Mouse (Mus musculus) myocyte (in vitro differentiated cells): ENCODE results near the gene Nme8. TPM values are rescaled to one million over a fixed set of nuclear protein-coding genes. Genes with fewer than 3 reads are reported as not detected.

Experiments
- H3K27me3 ChIP-seq: one replicate; pipeline ENCODE4 v1.6.1; 2011; ENCODE audit not compliant: control insufficient read depth, insufficient read depth, insufficient read length
- H3K36me3 ChIP-seq: one replicate; pipeline ENCODE4 v1.6.1; 2011; ENCODE audit not compliant: control insufficient read depth, insufficient read depth
- H3K4me2 ChIP-seq: one replicate; pipeline ENCODE4 v1.6.1; 2011; ENCODE audit warnings: low read depth, control low read depth
- H3K4me3 ChIP-seq: one replicate; pipeline ENCODE4 v1.5.1; 2011; ENCODE audit warnings: mild to moderate bottlenecking, control low read depth, moderate library complexity
- H3K79me2 ChIP-seq: one replicate; pipeline ENCODE4 v1.6.1; 2011; ENCODE audit not compliant: control insufficient read depth, insufficient read depth
- H3ac ChIP-seq: one replicate; pipeline ENCODE4 v1.6.1; 2011; ENCODE audit not compliant: control insufficient read depth, insufficient read length
- CEBPB ChIP-seq: IDR thresholded peaks from 2 replicates; pipeline ENCODE4 v1.6.1; 2011; ENCODE audit warnings: mild to moderate bottlenecking, moderate library complexity; ENCODE audit not compliant: poor library complexity, insufficient read depth, severe bottlenecking
- E2F4 ChIP-seq: IDR thresholded peaks from one replicate; pipeline ENCODE4 v1.6.1; 2011; ENCODE audit warnings: mild to moderate bottlenecking, control low read depth, moderate library complexity; ENCODE audit not compliant: insufficient read depth
- MAX ChIP-seq: IDR thresholded peaks from one replicate; pipeline ENCODE4 v1.6.1; 2011; ENCODE audit warnings: low read depth, mild to moderate bottlenecking, control low read depth
- MYOD1 ChIP-seq, 3 experiments: IDR thresholded peaks; one replicate each; pipeline ENCODE4 v1.6.1; 2011; ENCODE audit warnings: control low read depth in 2 of 3, low read depth in 2 of 3, mild to moderate bottlenecking in 2 of 3, moderate library complexity in 1 of 3; ENCODE audit not compliant: insufficient read length in 2 of 3, control insufficient read depth in 1 of 3
- MYOG ChIP-seq, 3 experiments: IDR thresholded peaks; one replicate each; pipeline ENCODE4 v1.6.1; 2011; ENCODE audit warnings: control low read depth in 2 of 3, low read depth in 2 of 3, mild to moderate bottlenecking in 2 of 3; ENCODE audit not compliant: insufficient read length in 2 of 3, control insufficient read depth in 1 of 3, insufficient read depth in 1 of 3
- POLR2A ChIP-seq: IDR thresholded peaks from one replicate; pipeline ENCODE4 v1.6.1; 2011; ENCODE audit warnings: low read depth, mild to moderate bottlenecking, control low read depth, moderate library complexity; ENCODE audit not compliant: insufficient read length
- POLR2AphosphoS2 ChIP-seq: IDR thresholded peaks from one replicate; pipeline ENCODE4 v1.6.1; 2011; ENCODE audit warnings: low read depth, control low read depth; ENCODE audit not compliant: insufficient read length
- REST ChIP-seq: IDR thresholded peaks from one replicate; pipeline ENCODE4 v1.6.1; 2011; ENCODE audit warnings: mild to moderate bottlenecking, control low read depth, moderate library complexity; ENCODE audit not compliant: insufficient read depth, insufficient read length
- SRF ChIP-seq: IDR thresholded peaks from one replicate; pipeline ENCODE4 v1.6.1; 2011; ENCODE audit warnings: low read depth; ENCODE audit not compliant: control insufficient read depth, insufficient read length
- TCF12 ChIP-seq: IDR thresholded peaks from one replicate; pipeline ENCODE4 v1.6.1; 2011; ENCODE audit warnings: mild to moderate bottlenecking, control low read depth; ENCODE audit not compliant: poor library complexity, insufficient read depth, severe bottlenecking
- TCF3 ChIP-seq: IDR thresholded peaks from one replicate; pipeline ENCODE4 v1.6.1; 2011; ENCODE audit warnings: low read depth, control low read depth; ENCODE audit not compliant: insufficient read length
- USF1 ChIP-seq: IDR thresholded peaks from one replicate; pipeline ENCODE4 v1.6.1; 2011; ENCODE audit warnings: low read depth, mild to moderate bottlenecking, control low read depth, moderate library complexity
- polyA plus RNA-seq: library from polyadenylated mRNA; unstranded; fragments of >200 nt; fragmentation: generic; extraction: Trizol; gene quantifications from one replicate; pipeline ENCODE4 v1.2.1, GENCODE M21; 2012; ENCODE audit warnings: missing spikeins

Nme8 gene
- polyA plus RNA-seq = not detected

GRCm38 (mm10) chr13:19697790-19698189 is at the start of gene Nme8:
Gene Nme8, minus strand, starts transcription at chr13:19697794.
- H3K27me3 ChIP-seq = peaks cover 7% of the 10 kb centered on the region
- no peak within 1 kb of the TSS for H3K4me3 ChIP-seq
- H3ac ChIP-seq = no peak within 1 kb of the TSS
- no peak for TF ChIP-seq SRF
- no peak for TF ChIP-seq TCF3
- no peak for TF ChIP-seq POLR2AphosphoS2
- TF ChIP-seq CEBPB = no peak
- TF ChIP-seq REST = no peak
- no peak for TF ChIP-seq MAX
- TF ChIP-seq USF1 = no peak
- no peak within 1 kb of the TSS for H3K4me2 ChIP-seq
- H3K79me2 ChIP-seq = no peaks in the 10 kb centered on the region
- H3K36me3 ChIP-seq = no peaks in the 10 kb centered on the region

DNA sequence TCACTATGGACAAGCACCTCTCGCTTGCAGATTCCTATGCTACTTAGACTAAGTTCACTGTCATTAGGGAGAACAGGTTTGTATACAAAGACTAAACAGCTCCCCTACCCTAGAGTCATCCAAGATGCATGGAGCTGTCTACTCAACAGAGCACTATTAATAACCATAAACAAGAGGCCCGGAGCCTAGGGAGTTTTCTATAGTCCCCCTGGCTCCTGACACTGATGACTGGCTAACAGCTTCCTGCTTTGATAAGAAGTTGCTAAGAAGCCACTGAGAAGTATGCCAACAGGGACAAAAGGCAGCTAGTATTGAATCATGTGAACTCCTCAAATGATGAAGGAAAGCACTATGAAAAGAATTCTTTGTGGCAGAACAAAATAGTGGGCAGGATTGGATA is 48.1 kb upstream of the Nme8 start:
- Histone ChIP-seq H3K4me3 (no peak overlapping the region), H3K36me3 (no peaks in the 10 kb centered on the region), H3K4me2 (no peak overlapping the region), H3K27me3 (no peaks in the 10 kb centered on the region), H3ac (no peak overlapping the region), H3K79me2 (no peaks in the 10 kb centered on the region)
- TF ChIP-seq TCF3 = no peak

- Histone ChIP-seq H3K79me2 (no peaks in the 10 kb centered on the region), H3ac (no peak overlapping the region), H3K4me2 (no peak overlapping the region), H3K4me3 (no peak overlapping the region), H3K36me3 (no peaks in the 10 kb centered on the region), H3K27me3 (no peaks in the 10 kb centered on the region)
- TF ChIP-seq POLR2AphosphoS2 = no peak
- no peak for TF ChIP-seq MYOG (IDR thresholded peaks at IDR 0.05; ENCODE audit: control insufficient read depth in 1 of 3, insufficient read depth in 1 of 3, insufficient read length in 2 of 3, low read depth in 2 of 3)
- TF ChIP-seq TCF3 = no peak
- TF ChIP-seq TCF12 = no peak
- TF ChIP-seq SRF = no peak
- no peak for TF ChIP-seq MAX
- no peak for TF ChIP-seq REST
- TF ChIP-seq USF1 = no peak
- no peak for TF ChIP-seq POLR2A
- TF ChIP-seq MYOD1 (IDR thresholded peaks at IDR 0.05; ENCODE audit: control insufficient read depth in 1 of 3, insufficient read length in 2 of 3, low read depth in 2 of 3) = no peak
Measured at GRCm38 (mm10) chr13:19744536-19744935, 46.9 kb upstream of the Nme8 start.

DNA sequence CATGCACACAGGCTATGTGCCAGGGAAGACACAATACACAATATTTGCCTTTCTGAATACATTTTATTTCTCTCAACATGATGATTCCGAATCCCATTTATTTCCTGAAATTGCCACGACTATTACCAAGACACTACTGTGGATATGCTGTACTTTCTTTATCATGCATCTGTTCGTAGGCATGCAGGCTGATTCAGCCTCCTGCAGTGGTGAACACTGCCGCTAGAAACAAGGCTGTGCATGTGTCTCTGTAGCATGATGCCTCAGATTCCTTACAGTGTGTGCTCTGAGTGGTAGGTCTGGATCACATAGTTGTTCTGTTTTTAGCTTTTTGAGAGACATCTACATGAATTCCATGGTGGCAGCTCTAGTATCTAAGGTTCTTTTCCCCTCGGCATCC is 37.0 kb upstream of the Nme8 start:
- Histone ChIP-seq H3K79me2 (no peaks in the 10 kb centered on the region), H3K27me3 (no peaks in the 10 kb centered on the region), H3K36me3 (no peaks in the 10 kb centered on the region), H3ac (no peak overlapping the region), H3K4me3 (no peak overlapping the region), H3K4me2 (no peak overlapping the region)
- TF ChIP-seq TCF3 (no peak), TCF12 (no peak), POLR2A (no peak), POLR2AphosphoS2 (no peak), CEBPB (no peak), MAX (no peak), SRF (no peak)

DNA sequence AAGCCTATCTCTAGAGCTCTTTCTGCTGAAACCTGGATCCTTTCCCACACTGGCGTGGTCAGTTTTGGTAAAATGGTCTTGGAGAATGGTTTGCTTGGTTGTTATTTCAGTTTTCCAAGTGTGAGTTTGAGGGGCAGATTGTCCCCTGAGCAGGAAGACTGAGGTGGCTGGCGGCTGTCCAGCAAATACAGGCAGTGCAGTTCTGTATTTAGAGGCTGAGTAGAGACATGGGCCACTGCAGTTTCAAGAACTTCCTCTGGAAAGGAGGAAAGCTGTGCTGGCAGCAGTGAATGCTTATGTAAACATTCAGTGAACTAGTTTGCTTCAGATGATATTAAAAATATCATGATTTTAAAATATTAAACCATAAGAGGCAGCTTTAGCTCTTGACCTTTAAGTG is 33.2 kb upstream of the Nme8 start:
- TF ChIP-seq MAX = no peak
- TF ChIP-seq TCF3 = no peak
- no peak for TF ChIP-seq SRF
- no peak for TF ChIP-seq POLR2A
- no peak for TF ChIP-seq E2F4
- no peak for TF ChIP-seq POLR2AphosphoS2
- TF ChIP-seq TCF12 = no peak
- no peak for TF ChIP-seq USF1
- no peak for TF ChIP-seq REST
- TF ChIP-seq CEBPB = no peak
- TF ChIP-seq MYOG (IDR thresholded peaks at IDR 0.05; ENCODE audit: control insufficient read depth in 1 of 3, insufficient read depth in 1 of 3, insufficient read length in 2 of 3, low read depth in 2 of 3) = no peak
- TF ChIP-seq MYOD1 (IDR thresholded peaks at IDR 0.05; ENCODE audit: control insufficient read depth in 1 of 3, insufficient read length in 2 of 3, low read depth in 2 of 3) = no peak
- H3K36me3 ChIP-seq = no peaks in the 10 kb centered on the region
- no peaks in the 10 kb centered on the region for H3K27me3 ChIP-seq
- H3K4me2 ChIP-seq = no peak overlapping the region
- H3ac ChIP-seq = no peak overlapping the region
- no peaks in the 10 kb centered on the region for H3K79me2 ChIP-seq
- no peak overlapping the region for H3K4me3 ChIP-seq
